Mouse (Mus musculus) olfactory bulb, adult 2 months (tissue): ENCODE results near the gene Pdk3. TPM values are rescaled to one million over a fixed set of nuclear protein-coding genes. Genes with fewer than 3 reads are reported as not detected.
A peak's percentile ranks its signal among the peaks of the same experiment; 100 is the strongest.

ENCODE experiments used
- H3K27ac ChIP-seq: fragments of 200-500 bp; 2 replicates; pipeline ENCODE4 v1.5.1; 2012; ENCODE audit warnings: low read depth, low read length; ENCODE audit not compliant: insufficient read depth
- H3K4me1 ChIP-seq: fragments of 200-500 bp; 2 replicates; pipeline ENCODE4 v1.6.1; 2012; ENCODE audit warnings: low read length; ENCODE audit not compliant: control insufficient read depth, insufficient read depth
- H3K4me3 ChIP-seq: fragments of 200-500 bp; 2 replicates; pipeline ENCODE4 v1.5.1; 2012; ENCODE audit warnings: mild to moderate bottlenecking, low read depth, low read length, moderate library complexity; ENCODE audit not compliant: insufficient read depth
- CTCF ChIP-seq: fragments of 200-500 bp; IDR thresholded peaks from 2 replicates; pipeline ENCODE4 v1.5.1; 2012; ENCODE audit warnings: low read depth, mild to moderate bottlenecking, low read length, moderate library complexity; ENCODE audit not compliant: insufficient read depth
- POLR2A ChIP-seq: fragments of 200-500 bp; IDR thresholded peaks from 2 replicates; pipeline ENCODE4 v1.6.1; 2012; ENCODE audit warnings: mild to moderate bottlenecking, low read depth, low read length, moderate library complexity; ENCODE audit not compliant: insufficient read depth
- WGBS: fragments of 180-500 bp; shearing (Covaris S2); methylation state at CpG from one replicate; pipeline ENCODE4 v1.1.7; 2018; 5-methylcytosine and 5-hydroxymethylcytosine counted together
- polyA plus RNA-seq: library from polyadenylated mRNA; stranded (reverse); fragments of >200 nt; gene quantifications from 2 replicates; pipeline ENCODE4 v1.2.4, GENCODE M21; 2012; ENCODE audit warnings: low replicate concordance; ENCODE audit not compliant: missing spikeins, insufficient read depth, insufficient read length

Gene Pdk3
- not detected in 2 replicates for polyA plus RNA-seq

- 0 out of 2 replicates have a peak, but pooled peaks have one; percentile 56 for TF ChIP-seq POLR2A
- TF ChIP-seq CTCF, result no peak
- Histone ChIP-seq H3K4me1 (no peaks in the 10 kb centered on the region), H3K27ac (peak within 1 kb of the TSS; percentile 20), H3K4me3 (peak within 1 kb of the TSS; percentile 87)
- WGBS, result 17% methylated on average over 65 of the region's 68 CpGs
Observed at GRCm38 (mm10) chrX:93831561-93832336, at the start of gene Pdk3. Gene Pdk3, minus strand, starts transcription at chrX:93832201.

GRCm38 (mm10) chrX:93877634-93878016 lies 45.6 kb upstream of the Pdk3 start:
- no peak overlapping the region for H3K4me3 ChIP-seq
- H3K4me1 ChIP-seq, result no peaks in the 10 kb centered on the region
- H3K27ac ChIP-seq, result no peak overlapping the region
- TF ChIP-seq POLR2A (no peak), CTCF (no peak)
- WGBS, result 78% methylated on average over 3 of the region's 3 CpGs

- TF ChIP-seq POLR2A (no peak), CTCF (no peak)
- H3K4me1 ChIP-seq, result no peaks in the 10 kb centered on the region
- H3K27ac ChIP-seq, result no peak overlapping the region
- 87% methylated on average over 7 of the region's 7 CpGs for WGBS
- no peak overlapping the region for H3K4me3 ChIP-seq
Observed at GRCm38 (mm10) chrX:93876981-93877633, 45.1 kb upstream of the Pdk3 start.

- whole genome bisulfite sequencing, result 44% methylated on average over 2 of the region's 2 CpGs
- Histone ChIP-seq H3K4me3 (no peak overlapping the region), H3K27ac (no peak overlapping the region)
Observed at GRCm38 (mm10) chrX:93863393-93863792, 31.4 kb upstream of the Pdk3 start.

GRCm38 (mm10) chrX:93862525-93863086 lies 30.6 kb upstream of the Pdk3 start:
- no peaks in the 10 kb centered on the region for H3K4me1 ChIP-seq
- H3K4me3 ChIP-seq, result no peak overlapping the region
- no peak overlapping the region for H3K27ac ChIP-seq
- 87% methylated on average over 4 of the region's 4 CpGs for WGBS
- TF ChIP-seq POLR2A, result no peak
- no peak for TF ChIP-seq CTCF

More at GRCm38 (mm10) chrX:93863393-93863792, 31.4 kb upstream of the Pdk3 start:
- TF ChIP-seq CTCF (no peak), POLR2A (no peak)
- H3K4me1 ChIP-seq, result no peaks in the 10 kb centered on the region

GRCm38 (mm10) chrX:93857756-93858155 lies 25.8 kb upstream of the Pdk3 start:
- TF ChIP-seq CTCF (no peak), POLR2A (no peak)
- H3K4me3 ChIP-seq, result no peak overlapping the region
- whole genome bisulfite sequencing, result 86% methylated on average over 3 of the region's 3 CpGs
- no peaks in the 10 kb centered on the region for H3K4me1 ChIP-seq
- H3K27ac ChIP-seq, result no peak overlapping the region

- WGBS, result 32% methylated on average over 14 of the region's 14 CpGs
- TF ChIP-seq CTCF, result no peak
- TF ChIP-seq POLR2A, result no peak
- Histone ChIP-seq H3K4me1 (no peaks in the 10 kb centered on the region), H3K27ac (peak overlapping the region; percentile 20), H3K4me3 (peak overlapping the region; percentile 87)
Observed at GRCm38 (mm10) chrX:93832337-93832884, 410 bp upstream of the Pdk3 start.

GRCm38 (mm10) chrX:93825787-93826186 lies 6.2 kb downstream of the Pdk3 start:
- Histone ChIP-seq H3K4me1 (no peaks in the 10 kb centered on the region), H3K4me3 (no peak overlapping the region), H3K27ac (no peak overlapping the region)
- WGBS, result 59% methylated on average over 2 of the region's 2 CpGs
- no peak for TF ChIP-seq CTCF
- TF ChIP-seq POLR2A, result no peak

GRCm38 (mm10) chrX:93808040-93808439 lies 24.0 kb downstream of the Pdk3 start:
- H3K27ac ChIP-seq, result no peak overlapping the region
- WGBS, result 94% methylated on average over 1 of the region's 1 CpGs
- H3K4me1 ChIP-seq, result no peaks in the 10 kb centered on the region
- H3K4me3 ChIP-seq, result no peak overlapping the region
- TF ChIP-seq CTCF (no peak), POLR2A (no peak)
